Mouse (Mus musculus) midbrain, embryonic 11.5 days (tissue): Measurements from ENCODE around the gene Colgalt1. TPM values are rescaled to one million over a fixed set of nuclear protein-coding genes. Genes with fewer than 3 reads are reported as not detected.
A peak's percentile ranks its signal among the peaks of the same experiment; 100 is the strongest.

Source experiments
- ATAC-seq: fragments of 200-750 bp; cut with Nextera tagmentation; 2 replicates; pipeline ENCODE4 v1.8.0; 2017; ENCODE audit warnings: moderate TSS enrichment, moderate library complexity; ENCODE audit not compliant: low FRiP score
- DNase-seq: peaks from one replicate; pipeline ENCODE4 v3.0.0; 2015; ENCODE audit warnings: low spot score; ENCODE audit errors: missing footprints
- H3K27ac ChIP-seq: fragments of 300-500 bp; sonication (generic); 2 replicates; pipeline ENCODE4 v1.5.1; 2014; ENCODE audit warnings: low read depth, low read length
- H3K27me3 ChIP-seq: fragments of 300-500 bp; sonication (generic); 2 replicates; pipeline ENCODE4 v1.6.1; 2014; ENCODE audit warnings: mild to moderate bottlenecking, low read length, moderate library complexity, mixed read lengths; ENCODE audit not compliant: control insufficient read depth, insufficient read depth
- H3K36me3 ChIP-seq: fragments of 300-500 bp; sonication (generic); 2 replicates; pipeline ENCODE4 v1.6.1; 2014; ENCODE audit warnings: mild to moderate bottlenecking, low read length, moderate library complexity, mixed read lengths; ENCODE audit not compliant: control insufficient read depth, insufficient read depth
- H3K4me1 ChIP-seq: fragments of 300-500 bp; sonication (generic); 2 replicates; pipeline ENCODE4 v1.6.1; 2014; ENCODE audit warnings: low read length; ENCODE audit not compliant: control insufficient read depth, insufficient read depth
- H3K4me2 ChIP-seq: fragments of 300-500 bp; sonication (generic); 2 replicates; pipeline ENCODE4 v1.6.1; 2014; ENCODE audit warnings: mild to moderate bottlenecking, moderate library complexity
- H3K4me3 ChIP-seq: fragments of 300-500 bp; sonication (generic); 2 replicates; pipeline ENCODE4 v1.5.1; 2014; ENCODE audit warnings: low read depth, low read length
- H3K9ac ChIP-seq: fragments of 300-500 bp; sonication (generic); 2 replicates; pipeline ENCODE4 v1.6.1; 2014; ENCODE audit warnings: low read length
- H3K9me3 ChIP-seq: fragments of 300-500 bp; sonication (generic); 2 replicates; pipeline ENCODE4 v1.6.1; 2016; ENCODE audit warnings: low read length; ENCODE audit not compliant: control insufficient read depth
- WGBS: fragments of 180-500 bp; shearing (Covaris S2); extraction: QIAGEN DNeasy Blood & Tissue Kit; methylation state at CpG from one replicate; pipeline ENCODE4 v1.1.7; 2014; 5-methylcytosine and 5-hydroxymethylcytosine counted together
- polyA plus RNA-seq: library from polyadenylated mRNA; unstranded; fragments of >200 nt; fragmentation: Nextera tagmentation; extraction: Ambion mirVana; gene quantifications from 2 replicates; pipeline ENCODE4 v1.2.1, GENCODE M21; 2014

Gene Colgalt1
- polyA plus RNA-seq, 1 experiment from 2014 or later = 42.8 TPM

DNA sequence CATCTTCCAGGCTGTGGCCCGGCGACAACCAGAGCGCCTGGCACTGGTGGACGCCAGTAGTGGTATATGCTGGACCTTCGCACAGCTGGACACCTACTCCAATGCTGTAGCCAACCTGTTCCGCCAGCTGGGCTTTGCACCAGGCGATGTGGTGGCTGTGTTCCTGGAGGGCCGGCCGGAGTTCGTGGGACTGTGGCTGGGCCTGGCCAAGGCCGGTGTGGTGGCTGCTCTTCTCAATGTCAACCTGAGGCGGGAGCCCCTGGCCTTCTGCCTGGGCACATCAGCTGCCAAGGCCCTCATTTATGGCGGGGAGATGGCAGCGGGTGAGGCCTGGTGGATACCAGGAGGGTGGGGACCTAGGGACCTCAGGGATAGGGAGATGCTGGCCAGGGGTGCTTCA, 31.3 kb upstream of the Colgalt1 start:
- Histone ChIP-seq H3K36me3 (peaks cover 3% of the 10 kb centered on the region), H3K27me3 (no peaks in the 10 kb centered on the region), H3K4me1 (no peaks in the 10 kb centered on the region), H3K4me2 (no peak overlapping the region), H3K27ac (no peak overlapping the region), H3K9ac (no peak overlapping the region), H3K9me3 (no peaks in the 10 kb centered on the region), H3K4me3 (no peak overlapping the region)
- ATAC-seq (no peak), DNase-seq (no peak)
- WGBS = 86% methylated on average over 14 of the region's 14 CpGs

DNA sequence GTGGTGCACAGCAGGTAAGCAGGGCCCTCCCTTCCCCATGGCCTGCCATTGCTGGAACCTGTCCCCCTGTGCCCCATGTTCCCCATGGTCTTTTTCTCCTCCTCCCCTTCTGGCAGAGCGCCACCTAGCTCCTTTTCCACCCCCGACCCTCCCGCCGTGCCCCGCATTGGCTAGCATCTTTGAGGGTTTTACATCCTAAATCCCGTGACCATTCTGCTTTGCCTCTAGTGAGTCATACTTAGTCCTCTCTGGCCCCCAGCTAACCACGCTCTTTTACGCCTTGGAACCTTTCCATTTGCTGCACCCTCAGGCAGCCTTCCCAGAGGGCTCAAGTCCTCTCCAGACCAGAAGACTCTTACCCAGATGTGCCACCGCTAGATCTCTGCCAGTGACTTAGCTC, 30.6 kb upstream of the Colgalt1 start:
- ATAC-seq = no peak
- no peaks in the 10 kb centered on the region for H3K27me3 ChIP-seq
- H3K36me3 ChIP-seq = peaks cover 4% of the 10 kb centered on the region
- no peaks in the 10 kb centered on the region for H3K9me3 ChIP-seq
- WGBS = 34% methylated on average over 9 of the region's 9 CpGs
- no peak overlapping the region for H3K27ac ChIP-seq
- no peak overlapping the region for H3K9ac ChIP-seq
- H3K4me3 ChIP-seq = no peak overlapping the region
- H3K4me1 ChIP-seq = no peaks in the 10 kb centered on the region
- H3K4me2 ChIP-seq = no peak overlapping the region
- DNase-seq = no peak

- Histone ChIP-seq H3K27ac (no peak overlapping the region), H3K9me3 (no peaks in the 10 kb centered on the region), H3K27me3 (no peaks in the 10 kb centered on the region), H3K9ac (no peak overlapping the region), H3K4me2 (no peak overlapping the region), H3K4me3 (no peak overlapping the region), H3K36me3 (peaks cover 4% of the 10 kb centered on the region), H3K4me1 (peaks cover 6% of the 10 kb centered on the region; the same call in 1 of the 2 replicates)
- DNase-seq (peak; percentile 90), ATAC-seq (no peak)
- 81% methylated on average over 2 of the region's 2 CpGs for WGBS
Observed at GRCm38 (mm10) chr8:71586891-71587290, 23.9 kb upstream of the Colgalt1 start.

- Histone ChIP-seq H3K27me3 (no peaks in the 10 kb centered on the region), H3K27ac (no peak overlapping the region), H3K36me3 (peaks cover 4% of the 10 kb centered on the region), H3K4me3 (no peak overlapping the region), H3K9me3 (no peaks in the 10 kb centered on the region), H3K4me1 (peaks cover 14% of the 10 kb centered on the region), H3K4me2 (no peak overlapping the region), H3K9ac (no peak overlapping the region)
- ATAC-seq = no peak
- DNase-seq = no peak
- WGBS = 71% methylated on average over 3 of the region's 3 CpGs
Observed at GRCm38 (mm10) chr8:71588762-71589161, 22.0 kb upstream of the Colgalt1 start.

GRCm38 (mm10) chr8:71591017-71591416, 19.8 kb upstream of the Colgalt1 start:
- H3K4me3 ChIP-seq = peak overlapping the region; percentile 69
- DNase-seq (no peak), ATAC-seq (no peak)
- H3K9ac ChIP-seq = peak overlapping the region; percentile 85
- no peaks in the 10 kb centered on the region for H3K9me3 ChIP-seq
- H3K4me2 ChIP-seq = peak overlapping the region; percentile 86
- no peaks in the 10 kb centered on the region for H3K36me3 ChIP-seq
- H3K4me1 ChIP-seq = peaks cover 18% of the 10 kb centered on the region
- no peaks in the 10 kb centered on the region for H3K27me3 ChIP-seq
- peak overlapping the region; percentile 94; the same call in 1 of the 2 replicates for H3K27ac ChIP-seq
- 27% methylated on average over 5 of the region's 5 CpGs for WGBS

DNA sequence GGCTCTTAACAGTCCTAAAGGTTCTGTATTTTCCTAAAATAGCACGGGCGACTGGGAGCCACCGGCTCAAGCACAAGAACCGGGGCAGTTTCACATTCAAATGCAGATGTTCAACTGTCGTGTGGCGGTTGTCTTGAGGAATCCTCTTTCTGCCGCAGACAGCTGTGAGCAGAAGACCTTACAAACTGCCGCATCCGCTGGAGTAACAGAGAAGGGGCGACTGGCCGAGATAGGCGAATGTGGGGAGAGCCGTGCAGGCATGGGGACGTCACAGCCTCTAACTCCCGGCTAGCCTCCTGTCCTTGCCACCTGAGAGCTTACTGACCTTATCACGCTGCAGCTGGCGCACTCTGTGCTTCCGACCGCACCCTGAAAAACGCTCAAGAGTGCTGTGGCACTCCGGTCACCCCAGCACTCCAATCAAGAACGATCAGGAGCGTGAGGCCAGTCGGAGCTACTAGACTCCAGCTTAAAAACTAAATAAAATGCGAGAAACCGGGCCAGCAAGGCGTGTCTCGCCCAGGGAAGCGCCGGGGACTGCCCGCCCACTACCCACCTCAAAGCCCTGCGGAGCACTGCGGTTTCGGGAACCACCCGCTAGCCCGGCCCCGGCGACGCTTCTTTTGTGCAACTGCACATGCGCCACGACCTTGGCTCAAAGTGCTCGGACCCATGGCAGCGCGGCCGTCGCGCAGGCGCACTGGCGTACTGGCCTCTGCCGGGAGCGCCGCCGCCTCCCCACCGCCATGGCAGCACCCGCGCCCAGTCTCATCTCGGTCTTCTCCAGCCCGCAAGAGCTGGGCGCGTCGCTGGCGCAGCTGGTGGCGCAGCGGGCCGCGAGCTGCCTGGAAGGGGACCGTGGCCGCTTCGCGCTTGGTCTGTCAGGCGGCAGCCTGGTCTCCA, 19.1 kb upstream of the Colgalt1 start, which contains the start of gene Pgls:
TSS of gene Pgls (plus strand) at position 706 of the 903 bp plus-strand sequence.
- Histone ChIP-seq H3K4me2 (peak within 1 kb of the TSS; percentile 86), H3K9me3 (no peaks in the 10 kb centered on the region), H3K27me3 (no peaks in the 10 kb centered on the region), H3K27ac (peak within 1 kb of the TSS; percentile 94), H3K4me3 (peak within 1 kb of the TSS; percentile 69), H3K4me1 (peaks cover 22% of the 10 kb centered on the region), H3K9ac (peak within 1 kb of the TSS; percentile 85), H3K36me3 (no peaks in the 10 kb centered on the region)
- ATAC-seq (peak; percentile 90), DNase-seq (peak; percentile 99)
- WGBS = under 1% methylated on average over 60 of the region's 71 CpGs

- ATAC-seq = peak; percentile 78
- H3K27me3 ChIP-seq = no peaks in the 10 kb centered on the region
- H3K4me2 ChIP-seq = peak overlapping the region; percentile 86
- no peaks in the 10 kb centered on the region for H3K36me3 ChIP-seq
- 5% methylated on average over 60 of the region's 60 CpGs for WGBS
- peaks cover 22% of the 10 kb centered on the region for H3K4me1 ChIP-seq
- H3K9me3 ChIP-seq = no peaks in the 10 kb centered on the region
- peak overlapping the region; percentile 85 for H3K9ac ChIP-seq
- H3K27ac ChIP-seq = peak overlapping the region; percentile 94
- DNase-seq = peak; percentile 93
- H3K4me3 ChIP-seq = peak overlapping the region; percentile 69
Observed at GRCm38 (mm10) chr8:71592374-71593170, 18.2 kb upstream of the Colgalt1 start.

DNA sequence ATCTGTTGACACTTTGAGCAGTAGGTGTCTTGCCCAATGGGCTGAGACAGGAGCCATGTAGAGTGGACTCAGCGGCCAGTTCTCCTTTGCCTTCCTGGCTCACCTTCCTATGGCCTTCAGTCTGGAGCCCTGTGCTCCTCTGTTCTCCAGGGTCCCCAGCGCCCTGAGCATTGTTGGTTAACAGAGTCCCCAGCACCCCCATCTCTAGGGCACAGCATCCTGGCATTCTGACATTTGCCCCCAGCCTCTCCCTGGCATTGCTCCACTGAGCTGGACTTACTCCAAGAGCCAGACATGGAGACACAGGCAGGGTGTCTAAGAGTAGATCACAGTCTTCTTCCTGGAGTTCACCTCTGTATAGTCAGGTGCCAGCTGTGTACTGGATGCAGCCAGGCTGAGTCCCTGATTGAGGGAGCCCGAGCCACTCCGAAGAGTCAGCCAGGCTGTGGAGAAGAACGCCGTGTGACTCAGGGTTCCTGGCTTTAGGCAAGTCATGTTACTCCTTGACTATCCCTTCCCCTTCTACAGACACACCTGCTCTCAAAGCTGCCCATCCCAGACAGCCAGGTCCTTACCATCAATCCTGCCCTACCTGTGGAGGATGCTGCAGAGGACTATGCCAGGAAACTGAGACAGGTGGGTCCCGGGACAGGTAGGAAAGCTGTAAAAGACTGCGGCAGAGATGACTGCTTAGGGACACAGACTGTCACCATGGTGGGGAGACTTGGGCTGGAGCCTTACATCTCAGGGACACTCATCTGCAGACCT, 17.1 kb upstream of the Colgalt1 start:
- H3K27ac ChIP-seq = no peak overlapping the region
- no peak overlapping the region; the same call in 1 of the 2 replicates for H3K4me2 ChIP-seq
- WGBS = 92% methylated on average over 8 of the region's 8 CpGs
- H3K36me3 ChIP-seq = no peaks in the 10 kb centered on the region
- no peak overlapping the region for H3K4me3 ChIP-seq
- H3K27me3 ChIP-seq = no peaks in the 10 kb centered on the region
- no peaks in the 10 kb centered on the region for H3K9me3 ChIP-seq
- DNase-seq (no peak), ATAC-seq (no peak)
- H3K4me1 ChIP-seq = peaks cover 22% of the 10 kb centered on the region
- H3K9ac ChIP-seq = no peak overlapping the region
